Mouse (Mus musculus): ENCODE results near the gene Col6a5. TPM values are rescaled to one million over a fixed set of nuclear protein-coding genes. Genes with fewer than 3 reads are reported as not detected.
"Not testable (repeated sequence)": the region's sequence is repeated elsewhere in the genome, so short reads cannot be mapped to it uniquely, and the experiment has no call there.

The Col6a5 gene
- polyA plus RNA-seq, 1 experiment from 2014 or later: 0.21 TPM

- no peak overlapping the region for H3K27ac ChIP-seq (ENCODE audit: low read length)
- H3K4me2 ChIP-seq (replicated peaks; ENCODE audit: low read depth, low read length): no peak overlapping the region
- H3K36me3 ChIP-seq (ENCODE audit: insufficient read depth, low read length): no peaks in the 10 kb centered on the region
- no peak overlapping the region for H3K9ac ChIP-seq (replicated peaks; ENCODE audit: low read depth)
- no peaks in the 10 kb centered on the region for H3K4me1 ChIP-seq (ENCODE audit: insufficient read depth, low read depth, low read length)
- WGBS: 10% methylated on average over 6 of the region's 6 CpGs
- no peak overlapping the region for H3K4me3 ChIP-seq (ENCODE audit: low read depth, low read length)
- ATAC-seq (peak; percentile 17; the same call in 1 of the 2 replicates), DNase-seq (ENCODE audit: low spot score) (peak; percentile 70)
- H3K27me3 ChIP-seq (replicated peaks; ENCODE audit: insufficient read depth, low read length): no peaks in the 10 kb centered on the region
- TF ChIP-seq CTCF (IDR thresholded peaks at IDR 0.05): peak; percentile 91
- TF ChIP-seq EP300 (IDR thresholded peaks at IDR 0.05): no peak
- H3K9me3 ChIP-seq (ENCODE audit: low read length): no peaks in the 10 kb centered on the region
Observed at GRCm38 (mm10) chr9:105857773-105858172, 102.7 kb downstream of the Col6a5 start.

- Histone ChIP-seq H3K27me3 (replicated peaks; ENCODE audit: insufficient read depth, low read length) (no peaks in the 10 kb centered on the region), H3K4me3 (ENCODE audit: low read depth, low read length) (no peak overlapping the region), H3K9me3 (ENCODE audit: low read length) (no peaks in the 10 kb centered on the region), H3K27ac (ENCODE audit: low read length) (no peak overlapping the region), H3K36me3 (ENCODE audit: insufficient read depth, low read length) (no peaks in the 10 kb centered on the region), H3K4me1 (ENCODE audit: insufficient read depth, low read depth, low read length) (no peaks in the 10 kb centered on the region), H3K9ac (replicated peaks; ENCODE audit: low read depth) (no peak overlapping the region), H3K4me2 (replicated peaks; ENCODE audit: low read depth, low read length) (no peak overlapping the region)
- DNase-seq (ENCODE audit: low spot score) (no peak), ATAC-seq (no peak)
- TF ChIP-seq CTCF (IDR thresholded peaks at IDR 0.05): no peak
- TF ChIP-seq EP300 (IDR thresholded peaks at IDR 0.05): no peak
- 61% methylated on average over 1 of the region's 1 CpGs for WGBS
Observed at GRCm38 (mm10) chr9:105852778-105853065, 107.7 kb downstream of the Col6a5 start.

- Histone ChIP-seq H3K9ac (replicated peaks; ENCODE audit: low read depth) (no peak overlapping the region), H3K4me2 (replicated peaks; ENCODE audit: low read depth, low read length) (no peak overlapping the region), H3K9me3 (ENCODE audit: low read length) (no peaks in the 10 kb centered on the region), H3K27ac (ENCODE audit: low read length) (no peak overlapping the region), H3K27me3 (replicated peaks; ENCODE audit: insufficient read depth, low read length) (no peaks in the 10 kb centered on the region), H3K4me3 (ENCODE audit: low read depth, low read length) (no peak overlapping the region), H3K4me1 (ENCODE audit: insufficient read depth, low read depth, low read length) (no peaks in the 10 kb centered on the region), H3K36me3 (ENCODE audit: insufficient read depth, low read length) (no peaks in the 10 kb centered on the region)
- no peak for ATAC-seq
- TF ChIP-seq EP300 (IDR thresholded peaks at IDR 0.05): no peak
- TF ChIP-seq CTCF (IDR thresholded peaks at IDR 0.05): no peak
- WGBS: 48% methylated on average over 14 of the region's 14 CpGs
- no peak for DNase-seq (ENCODE audit: low spot score)
Observed at GRCm38 (mm10) chr9:105852015-105852777, 108.2 kb downstream of the Col6a5 start.

GRCm38 (mm10) chr9:105851011-105851410, 109.4 kb downstream of the Col6a5 start:
- no peak for DNase-seq (ENCODE audit: low spot score)
- no peak overlapping the region for H3K4me2 ChIP-seq (replicated peaks; ENCODE audit: low read depth, low read length)
- WGBS: 77% methylated on average over 3 of the region's 3 CpGs
- no peak overlapping the region for H3K9ac ChIP-seq (replicated peaks; ENCODE audit: low read depth)
- H3K27me3 ChIP-seq (replicated peaks; ENCODE audit: insufficient read depth, low read length): no peaks in the 10 kb centered on the region
- H3K4me1 ChIP-seq (ENCODE audit: insufficient read depth, low read depth, low read length): no peaks in the 10 kb centered on the region
- ATAC-seq: no peak
- H3K27ac ChIP-seq (ENCODE audit: low read length): no peak overlapping the region
- H3K9me3 ChIP-seq (ENCODE audit: low read length): no peaks in the 10 kb centered on the region
- no peak overlapping the region for H3K4me3 ChIP-seq (ENCODE audit: low read depth, low read length)
- no peaks in the 10 kb centered on the region for H3K36me3 ChIP-seq (ENCODE audit: insufficient read depth, low read length)
- no peak for TF ChIP-seq CTCF (IDR thresholded peaks at IDR 0.05)
- TF ChIP-seq EP300 (IDR thresholded peaks at IDR 0.05): no peak

GRCm38 (mm10) chr9:105848396-105848795, 112.0 kb downstream of the Col6a5 start:
- no peak for TF ChIP-seq CTCF (IDR thresholded peaks at IDR 0.05)
- TF ChIP-seq EP300 (IDR thresholded peaks at IDR 0.05): no peak
- DNase-seq (ENCODE audit: low spot score): no peak
- no peaks in the 10 kb centered on the region for H3K36me3 ChIP-seq (ENCODE audit: insufficient read depth, low read length)
- no peak overlapping the region for H3K27ac ChIP-seq (ENCODE audit: low read length)
- 71% methylated on average over 4 of the region's 4 CpGs for WGBS
- H3K4me3 ChIP-seq (ENCODE audit: low read depth, low read length): no peak overlapping the region
- no peak overlapping the region for H3K4me2 ChIP-seq (replicated peaks; ENCODE audit: low read depth, low read length)
- H3K4me1 ChIP-seq (ENCODE audit: insufficient read depth, low read depth, low read length): no peaks in the 10 kb centered on the region
- no peak for ATAC-seq
- no peaks in the 10 kb centered on the region for H3K27me3 ChIP-seq (replicated peaks; ENCODE audit: insufficient read depth, low read length)
- H3K9ac ChIP-seq (replicated peaks; ENCODE audit: low read depth): no peak overlapping the region
- no peaks in the 10 kb centered on the region for H3K9me3 ChIP-seq (ENCODE audit: low read length)

- no peak overlapping the region for H3K4me2 ChIP-seq (replicated peaks; ENCODE audit: low read depth, low read length)
- no peaks in the 10 kb centered on the region for H3K27me3 ChIP-seq (replicated peaks; ENCODE audit: insufficient read depth, low read length)
- no peaks in the 10 kb centered on the region for H3K4me1 ChIP-seq (ENCODE audit: insufficient read depth, low read depth, low read length)
- TF ChIP-seq EP300 (IDR thresholded peaks at IDR 0.05): no peak
- no peak for TF ChIP-seq CTCF (IDR thresholded peaks at IDR 0.05)
- no peak for DNase-seq (ENCODE audit: low spot score)
- no peaks in the 10 kb centered on the region for H3K9me3 ChIP-seq (ENCODE audit: low read length)
- H3K27ac ChIP-seq (ENCODE audit: low read length): no peak overlapping the region
- ATAC-seq: no peak
- WGBS: 92% methylated on average over 5 of the region's 5 CpGs
- no peak overlapping the region for H3K9ac ChIP-seq (replicated peaks; ENCODE audit: low read depth)
- no peaks in the 10 kb centered on the region for H3K36me3 ChIP-seq (ENCODE audit: insufficient read depth, low read length)
- no peak overlapping the region for H3K4me3 ChIP-seq (ENCODE audit: low read depth, low read length)
Observed at GRCm38 (mm10) chr9:105847261-105847660, 113.2 kb downstream of the Col6a5 start.

- not testable (repeated sequence) for H3K4me2 ChIP-seq (replicated peaks; ENCODE audit: low read depth, low read length); H3K27me3 ChIP-seq (replicated peaks; ENCODE audit: insufficient read depth, low read length); H3K4me1 ChIP-seq (ENCODE audit: insufficient read depth, low read depth, low read length); H3K9ac ChIP-seq (replicated peaks; ENCODE audit: low read depth); DNase-seq (ENCODE audit: low spot score); ATAC-seq; H3K36me3 ChIP-seq (ENCODE audit: insufficient read depth, low read length); H3K4me3 ChIP-seq (ENCODE audit: low read depth, low read length); H3K9me3 ChIP-seq (ENCODE audit: low read length); H3K27ac ChIP-seq (ENCODE audit: low read length)
- 32% methylated on average over 5 of the region's 5 CpGs for WGBS
Observed at GRCm38 (mm10) chr9:105841386-105841785, 119.1 kb downstream of the Col6a5 start.
